Mouse (Mus musculus): ENCODE results near the gene Nsf. TPM values are rescaled to one million over a fixed set of nuclear protein-coding genes. Genes with fewer than 3 reads are reported as not detected.

The Nsf gene
- polyA plus RNA-seq, 1 experiment from 2014 or later, result 29.3 TPM

DNA sequence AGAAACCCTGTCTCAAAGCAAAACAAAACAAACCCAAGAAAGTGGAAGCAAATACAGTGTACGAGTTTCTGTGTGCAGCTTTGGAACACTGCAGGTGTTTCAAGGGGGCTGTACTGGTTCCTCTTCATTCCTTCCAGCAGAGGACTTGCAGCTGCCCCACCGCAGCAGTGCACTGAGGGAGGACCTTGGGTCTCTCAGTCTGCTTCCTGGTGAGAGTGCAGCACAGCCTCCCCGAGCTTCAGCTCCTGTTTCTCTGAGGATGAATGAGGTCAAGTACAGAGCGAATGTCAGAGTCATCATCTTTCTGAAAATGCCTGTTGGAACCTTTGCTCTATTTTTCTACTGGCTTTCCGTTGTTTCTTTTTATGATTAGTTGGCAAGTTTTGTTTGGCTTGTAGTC lies 12.5 kb downstream of the Nsf start:
- H3K4me2 ChIP-seq, result no peak overlapping the region
- ATAC-seq (ENCODE audit: extremely low read depth, insufficient number of reproducible peaks, low FRiP score, low TSS enrichment), result no peak
- H3K4me1 ChIP-seq, result peaks cover 3% of the 10 kb centered on the region; the same call in 1 of the 2 replicates
- no peak overlapping the region for H3K9ac ChIP-seq
- no peaks in the 10 kb centered on the region for H3K9me3 ChIP-seq
- H3K4me3 ChIP-seq, result no peak overlapping the region
- H3K27me3 ChIP-seq (replicated peaks), result no peaks in the 10 kb centered on the region
- no peak overlapping the region for H3K27ac ChIP-seq (replicated peaks)
- WGBS, result 69% methylated on average over 5 of the region's 5 CpGs
- H3K36me3 ChIP-seq, result peaks cover 7% of the 10 kb centered on the region; the same call in 1 of the 2 replicates

- ATAC-seq (ENCODE audit: extremely low read depth, insufficient number of reproducible peaks, low FRiP score, low TSS enrichment), result no peak
- peaks cover 3% of the 10 kb centered on the region; the same call in 1 of the 2 replicates for H3K4me1 ChIP-seq
- no peak overlapping the region for H3K9ac ChIP-seq
- peaks cover 7% of the 10 kb centered on the region; the same call in 1 of the 2 replicates for H3K36me3 ChIP-seq
- WGBS, result 71% methylated on average over 6 of the region's 6 CpGs
- H3K9me3 ChIP-seq, result no peaks in the 10 kb centered on the region
- H3K27me3 ChIP-seq (replicated peaks), result no peaks in the 10 kb centered on the region
- H3K4me3 ChIP-seq, result no peak overlapping the region
- H3K4me2 ChIP-seq, result no peak overlapping the region
- H3K27ac ChIP-seq (replicated peaks), result no peak overlapping the region
Measured at GRCm38 (mm10) chr11:103940887-103941286, 13.0 kb downstream of the Nsf start.

- WGBS, result 85% methylated on average over 25 of the region's 25 CpGs
- ATAC-seq (ENCODE audit: extremely low read depth, insufficient number of reproducible peaks, low FRiP score, low TSS enrichment), result no peak
- Histone ChIP-seq H3K9me3 (no peaks in the 10 kb centered on the region), H3K4me1 (peaks cover 3% of the 10 kb centered on the region; the same call in 1 of the 2 replicates), H3K27me3 (replicated peaks) (no peaks in the 10 kb centered on the region), H3K4me2 (no peak overlapping the region), H3K27ac (replicated peaks) (no peak overlapping the region), H3K9ac (no peak overlapping the region), H3K4me3 (no peak overlapping the region), H3K36me3 (peaks cover 7% of the 10 kb centered on the region; the same call in 1 of the 2 replicates)
Measured at GRCm38 (mm10) chr11:103937976-103938728, 15.7 kb downstream of the Nsf start.

GRCm38 (mm10) chr11:103937451-103937850 lies 16.4 kb downstream of the Nsf start:
- 69% methylated on average over 9 of the region's 9 CpGs for WGBS
- Histone ChIP-seq H3K4me3 (no peak overlapping the region), H3K4me1 (peaks cover 3% of the 10 kb centered on the region; the same call in 1 of the 2 replicates), H3K27ac (replicated peaks) (no peak overlapping the region), H3K36me3 (peaks cover 7% of the 10 kb centered on the region; the same call in 1 of the 2 replicates), H3K4me2 (no peak overlapping the region), H3K9ac (no peak overlapping the region), H3K9me3 (no peaks in the 10 kb centered on the region), H3K27me3 (replicated peaks) (no peaks in the 10 kb centered on the region)
- no peak for ATAC-seq (ENCODE audit: extremely low read depth, insufficient number of reproducible peaks, low FRiP score, low TSS enrichment)

- Histone ChIP-seq H3K27me3 (replicated peaks) (no peaks in the 10 kb centered on the region), H3K9ac (no peak overlapping the region), H3K4me1 (no peaks in the 10 kb centered on the region), H3K36me3 (0 out of 2 replicates have a peak, but pooled peaks cover 5% of the 10 kb centered on the region), H3K27ac (replicated peaks) (no peak overlapping the region), H3K4me2 (no peak overlapping the region), H3K9me3 (no peaks in the 10 kb centered on the region), H3K4me3 (no peak overlapping the region)
- ATAC-seq (ENCODE audit: extremely low read depth, insufficient number of reproducible peaks, low FRiP score, low TSS enrichment), result no peak
- 56% methylated on average over 2 of the region's 2 CpGs for WGBS
Measured at GRCm38 (mm10) chr11:103935717-103936116, 18.1 kb downstream of the Nsf start.

GRCm38 (mm10) chr11:103933886-103934285 lies 20.0 kb downstream of the Nsf start:
- Histone ChIP-seq H3K9ac (no peak overlapping the region), H3K27ac (replicated peaks) (no peak overlapping the region), H3K36me3 (peaks cover 10% of the 10 kb centered on the region), H3K4me1 (peaks cover 4% of the 10 kb centered on the region), H3K4me2 (no peak overlapping the region), H3K9me3 (no peaks in the 10 kb centered on the region), H3K27me3 (replicated peaks) (no peaks in the 10 kb centered on the region), H3K4me3 (no peak overlapping the region)
- 88% methylated on average over 6 of the region's 6 CpGs for WGBS
- no peak for ATAC-seq (ENCODE audit: extremely low read depth, insufficient number of reproducible peaks, low FRiP score, low TSS enrichment)

GRCm38 (mm10) chr11:103923957-103924356 lies 29.9 kb downstream of the Nsf start:
- Histone ChIP-seq H3K4me2 (no peak overlapping the region), H3K27me3 (replicated peaks) (no peaks in the 10 kb centered on the region), H3K27ac (replicated peaks) (no peak overlapping the region), H3K4me3 (no peak overlapping the region), H3K9ac (no peak overlapping the region), H3K36me3 (peaks cover 32% of the 10 kb centered on the region), H3K4me1 (no peaks in the 10 kb centered on the region), H3K9me3 (no peaks in the 10 kb centered on the region)
- ATAC-seq (ENCODE audit: extremely low read depth, insufficient number of reproducible peaks, low FRiP score, low TSS enrichment), result no peak
- 59% methylated on average over 2 of the region's 2 CpGs for WGBS

GRCm38 (mm10) chr11:103923272-103923671 lies 30.6 kb downstream of the Nsf start:
- H3K36me3 ChIP-seq, result peaks cover 25% of the 10 kb centered on the region
- H3K4me2 ChIP-seq, result no peak overlapping the region
- no peak for ATAC-seq (ENCODE audit: extremely low read depth, insufficient number of reproducible peaks, low FRiP score, low TSS enrichment)
- H3K9me3 ChIP-seq, result no peaks in the 10 kb centered on the region
- no peak overlapping the region for H3K9ac ChIP-seq
- H3K4me3 ChIP-seq, result no peak overlapping the region
- H3K27ac ChIP-seq (replicated peaks), result no peak overlapping the region
- 80% methylated on average over 4 of the region's 4 CpGs for WGBS
- no peaks in the 10 kb centered on the region for H3K27me3 ChIP-seq (replicated peaks)
- H3K4me1 ChIP-seq, result no peaks in the 10 kb centered on the region

DNA sequence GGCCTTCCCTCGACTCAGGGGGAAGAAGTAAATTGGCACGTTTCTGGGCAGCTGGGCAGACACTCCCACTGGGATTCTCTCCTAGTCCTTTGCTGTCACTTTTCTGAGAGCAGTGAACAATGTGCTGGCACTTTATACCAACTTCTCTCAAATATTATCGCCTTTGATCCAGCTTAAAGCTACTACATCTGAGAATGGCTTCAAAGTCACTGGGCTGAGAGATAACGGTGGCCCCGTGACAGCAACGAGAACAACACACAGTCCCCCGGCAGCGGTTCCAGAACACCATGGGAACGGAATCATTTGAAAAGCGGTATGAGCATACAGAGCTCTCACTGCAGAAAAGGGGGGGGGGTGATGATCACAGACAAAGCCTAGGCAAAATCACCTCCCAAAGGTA lies 31.0 kb downstream of the Nsf start:
- H3K4me3 ChIP-seq, result no peak overlapping the region
- H3K4me1 ChIP-seq, result no peaks in the 10 kb centered on the region
- no peaks in the 10 kb centered on the region for H3K27me3 ChIP-seq (replicated peaks)
- H3K4me2 ChIP-seq, result no peak overlapping the region
- ATAC-seq (ENCODE audit: extremely low read depth, insufficient number of reproducible peaks, low FRiP score, low TSS enrichment), result no peak
- 87% methylated on average over 10 of the region's 10 CpGs for WGBS
- H3K36me3 ChIP-seq, result peaks cover 25% of the 10 kb centered on the region
- no peak overlapping the region for H3K9ac ChIP-seq
- no peak overlapping the region for H3K27ac ChIP-seq (replicated peaks)
- no peaks in the 10 kb centered on the region for H3K9me3 ChIP-seq

DNA sequence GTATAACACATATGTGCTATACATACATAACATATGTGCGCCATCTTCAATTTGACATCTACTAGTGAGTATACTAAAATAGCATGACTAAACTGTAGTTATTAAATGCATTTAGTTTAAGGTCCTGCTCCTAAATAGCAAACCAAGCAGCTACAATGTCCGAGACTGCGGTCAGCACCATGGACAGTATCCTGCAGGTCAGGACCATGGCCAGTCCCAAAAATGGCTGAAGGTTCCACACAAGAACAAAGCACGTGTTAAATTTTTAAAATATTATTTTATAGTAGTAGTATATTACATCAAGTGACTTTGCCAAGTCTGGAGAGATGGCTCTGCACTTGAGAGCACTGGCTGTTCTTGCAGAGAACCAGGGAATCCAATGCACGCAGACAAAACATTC lies 33.2 kb downstream of the Nsf start:
- H3K9ac ChIP-seq, result no peak overlapping the region
- no peak overlapping the region for H3K27ac ChIP-seq (replicated peaks)
- no peak overlapping the region for H3K4me2 ChIP-seq
- H3K27me3 ChIP-seq (replicated peaks), result no peaks in the 10 kb centered on the region
- H3K4me1 ChIP-seq, result no peaks in the 10 kb centered on the region
- H3K9me3 ChIP-seq, result no peaks in the 10 kb centered on the region
- H3K36me3 ChIP-seq, result peaks cover 24% of the 10 kb centered on the region
- no peak overlapping the region for H3K4me3 ChIP-seq
- ATAC-seq (ENCODE audit: extremely low read depth, insufficient number of reproducible peaks, low FRiP score, low TSS enrichment), result no peak
- WGBS, result 60% methylated on average over 5 of the region's 5 CpGs

GRCm38 (mm10) chr11:103916807-103917206 lies 37.0 kb downstream of the Nsf start:
- no peak for ATAC-seq (ENCODE audit: extremely low read depth, insufficient number of reproducible peaks, low FRiP score, low TSS enrichment)
- Histone ChIP-seq H3K9ac (no peak overlapping the region), H3K9me3 (no peaks in the 10 kb centered on the region), H3K4me3 (no peak overlapping the region), H3K27ac (replicated peaks) (no peak overlapping the region), H3K4me1 (no peaks in the 10 kb centered on the region), H3K27me3 (replicated peaks) (no peaks in the 10 kb centered on the region), H3K4me2 (no peak overlapping the region), H3K36me3 (peaks cover 44% of the 10 kb centered on the region)
- 75% methylated on average over 7 of the region's 7 CpGs for WGBS

- Histone ChIP-seq H3K9me3 (no peaks in the 10 kb centered on the region), H3K27ac (replicated peaks) (no peak overlapping the region), H3K9ac (no peak overlapping the region), H3K4me1 (no peaks in the 10 kb centered on the region), H3K36me3 (peaks cover 45% of the 10 kb centered on the region), H3K4me2 (no peak overlapping the region), H3K4me3 (no peak overlapping the region), H3K27me3 (replicated peaks) (no peaks in the 10 kb centered on the region)
- ATAC-seq (ENCODE audit: extremely low read depth, insufficient number of reproducible peaks, low FRiP score, low TSS enrichment), result no peak
- 87% methylated on average over 9 of the region's 9 CpGs for WGBS
Measured at GRCm38 (mm10) chr11:103915686-103916085, 38.2 kb downstream of the Nsf start.

Measured in heart, embryonic 13.5 days (tissue).